Mouse (Mus musculus) neural tube, embryonic 14.5 days (tissue): Measurements from ENCODE around the gene Mag. TPM values are rescaled to one million over a fixed set of nuclear protein-coding genes. Genes with fewer than 3 reads are reported as not detected.

ENCODE experiments used
- ATAC-seq: fragments of 200-750 bp; cut with Nextera tagmentation; 2 replicates; pipeline ENCODE4 v1.8.0; 2017; ENCODE audit warnings: low read depth, mild to moderate bottlenecking, moderate TSS enrichment, moderate library complexity
- H3K27ac ChIP-seq: fragments of 300-500 bp; sonication (generic); 2 replicates; pipeline ENCODE4 v1.5.1; 2014; ENCODE audit warnings: low read depth, mild to moderate bottlenecking, control low read depth, low read length, moderate library complexity, mixed read lengths
- H3K27me3 ChIP-seq: fragments of 300-500 bp; sonication (generic); 2 replicates; pipeline ENCODE4 v1.6.1; 2014; ENCODE audit warnings: low read length; ENCODE audit not compliant: control insufficient read depth, insufficient read depth
- H3K36me3 ChIP-seq: fragments of 300-500 bp; sonication (generic); 2 replicates; pipeline ENCODE4 v1.6.1; 2014; ENCODE audit warnings: low read length, mixed read lengths; ENCODE audit not compliant: control insufficient read depth, insufficient read depth
- H3K4me1 ChIP-seq: fragments of 300-500 bp; sonication (generic); 2 replicates; pipeline ENCODE4 v1.6.1; 2014; ENCODE audit warnings: low read length; ENCODE audit not compliant: control insufficient read depth, insufficient read depth
- H3K4me2 ChIP-seq: fragments of 300-500 bp; sonication (generic); 2 replicates; pipeline ENCODE4 v1.6.1; 2014; ENCODE audit warnings: mild to moderate bottlenecking, low read depth, low read length, control low read depth
- H3K4me3 ChIP-seq: fragments of 300-500 bp; sonication (generic); 2 replicates; pipeline ENCODE4 v1.5.1; 2014; ENCODE audit warnings: low read depth, low read length, control low read depth, mixed read lengths
- H3K9ac ChIP-seq: fragments of 300-500 bp; sonication (generic); replicated peaks from 2 replicates; pipeline ENCODE4 v1.6.1; 2014; ENCODE audit warnings: low read depth, mild to moderate bottlenecking, control low read depth, low read length, mixed read lengths
- H3K9me3 ChIP-seq: fragments of 300-500 bp; sonication (generic); 2 replicates; pipeline ENCODE4 v1.6.1; 2016; ENCODE audit warnings: low read length; ENCODE audit not compliant: control insufficient read depth
- WGBS: fragments of 180-500 bp; shearing (Covaris S2); extraction: QIAGEN DNeasy Blood & Tissue Kit; methylation state at CpG from one replicate; pipeline ENCODE4 v1.1.7; 2014; 5-methylcytosine and 5-hydroxymethylcytosine counted together
- polyA plus RNA-seq: library from polyadenylated mRNA; unstranded; fragments of >200 nt; fragmentation: Nextera tagmentation; extraction: Ambion mirVana; gene quantifications from 2 replicates; pipeline ENCODE4 v1.2.1, GENCODE M21; 2014

The Mag gene
- polyA plus RNA-seq, 1 experiment from 2014 or later: 2.4 TPM

- no peaks in the 10 kb centered on the region for H3K36me3 ChIP-seq
- H3K27me3 ChIP-seq: no peaks in the 10 kb centered on the region
- no peaks in the 10 kb centered on the region for H3K9me3 ChIP-seq
- no peak overlapping the region for H3K9ac ChIP-seq
- 77% methylated on average over 4 of the region's 4 CpGs for WGBS
- no peak overlapping the region for H3K27ac ChIP-seq
- H3K4me3 ChIP-seq: no peak overlapping the region
- no peak overlapping the region for H3K4me2 ChIP-seq
- no peaks in the 10 kb centered on the region for H3K4me1 ChIP-seq
- no peak for ATAC-seq
These were observed 2.5 kb upstream of the Mag start for GRCm38 (mm10) chr7:30917219-30917618.

DNA sequence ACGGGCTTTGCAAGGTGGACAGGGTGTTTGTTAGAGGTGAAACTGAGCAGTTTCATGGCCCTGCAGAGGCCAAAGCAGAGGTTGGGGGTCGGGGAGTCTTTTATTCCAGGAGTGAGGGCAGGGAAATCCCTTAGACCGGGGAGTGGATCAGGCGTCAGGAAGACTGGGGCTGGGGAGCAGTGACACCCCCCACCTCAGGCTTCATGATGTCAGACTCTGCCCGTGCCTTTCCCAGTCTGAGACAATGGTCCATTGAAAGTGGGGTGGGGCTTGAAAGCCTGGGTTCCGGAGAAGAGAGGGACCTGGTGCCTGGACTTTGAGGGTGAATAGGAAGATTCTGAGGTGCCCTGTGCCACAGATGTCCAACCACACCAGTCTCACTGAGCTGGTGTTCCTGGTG is 2.0 kb upstream of the Mag start:
- WGBS: 39% methylated on average over 6 of the region's 6 CpGs
- no peak for ATAC-seq
- H3K27me3 ChIP-seq: no peaks in the 10 kb centered on the region
- no peaks in the 10 kb centered on the region for H3K9me3 ChIP-seq
- no peak overlapping the region for H3K4me3 ChIP-seq
- H3K4me1 ChIP-seq: no peaks in the 10 kb centered on the region
- no peak overlapping the region for H3K9ac ChIP-seq
- H3K4me2 ChIP-seq: no peak overlapping the region
- H3K27ac ChIP-seq: no peak overlapping the region
- no peaks in the 10 kb centered on the region for H3K36me3 ChIP-seq

GRCm38 (mm10) chr7:30909773-30910172 is 4.9 kb downstream of the Mag start:
- no peaks in the 10 kb centered on the region for H3K27me3 ChIP-seq
- H3K4me3 ChIP-seq: no peak overlapping the region
- 91% methylated on average over 6 of the region's 6 CpGs for WGBS
- peaks cover 5% of the 10 kb centered on the region for H3K4me1 ChIP-seq
- no peak overlapping the region for H3K4me2 ChIP-seq
- H3K36me3 ChIP-seq: no peaks in the 10 kb centered on the region
- H3K9ac ChIP-seq: no peak overlapping the region
- no peak for ATAC-seq
- no peak overlapping the region for H3K27ac ChIP-seq
- H3K9me3 ChIP-seq: no peaks in the 10 kb centered on the region

- no peak overlapping the region for H3K27ac ChIP-seq
- ATAC-seq: 0 out of 2 replicates have a peak, but pooled peaks have one; percentile 9
- H3K27me3 ChIP-seq: no peaks in the 10 kb centered on the region
- peak overlapping the region; percentile 43 for H3K4me2 ChIP-seq
- H3K4me1 ChIP-seq: peaks cover 5% of the 10 kb centered on the region
- no peaks in the 10 kb centered on the region for H3K36me3 ChIP-seq
- WGBS: 26% methylated on average over 17 of the region's 17 CpGs
- H3K9me3 ChIP-seq: no peaks in the 10 kb centered on the region
- peak overlapping the region; percentile 20; the same call in 1 of the 2 replicates for H3K4me3 ChIP-seq
- H3K9ac ChIP-seq: no peak overlapping the region
These were observed 5.7 kb downstream of the Mag start for GRCm38 (mm10) chr7:30908992-30909431.

GRCm38 (mm10) chr7:30908277-30908991 is 6.2 kb downstream of the Mag start:
- Histone ChIP-seq H3K4me3 (peak overlapping the region; percentile 20), H3K4me2 (peak overlapping the region; percentile 43), H3K4me1 (peaks cover 5% of the 10 kb centered on the region), H3K27ac (no peak overlapping the region), H3K36me3 (no peaks in the 10 kb centered on the region), H3K9me3 (no peaks in the 10 kb centered on the region), H3K9ac (peak overlapping the region; percentile 26; the same call in 1 of the 2 replicates), H3K27me3 (no peaks in the 10 kb centered on the region)
- WGBS: 2% methylated on average over 25 of the region's 26 CpGs
- peak; percentile 44; the same call in 1 of the 2 replicates for ATAC-seq

DNA sequence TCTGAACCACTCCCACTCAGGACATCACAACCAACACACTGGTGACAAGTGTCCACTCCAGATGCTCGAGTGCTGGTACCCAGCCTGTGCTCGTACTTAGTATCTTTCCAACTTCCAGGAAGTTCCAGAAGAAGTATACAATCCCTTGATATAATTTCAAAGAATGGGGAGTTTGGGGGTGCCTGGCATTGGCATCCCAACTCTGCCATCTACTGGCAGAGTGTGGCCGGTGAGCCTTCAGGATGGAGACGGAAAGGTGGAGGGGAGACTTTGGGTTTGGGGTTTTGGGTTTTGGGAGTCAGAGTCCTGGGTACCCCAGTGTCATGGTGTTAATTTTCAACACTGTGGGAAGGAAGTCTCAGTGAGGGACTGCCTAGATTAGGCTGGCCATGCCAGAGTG is 10.6 kb downstream of the Mag start:
- ATAC-seq: no peak
- no peaks in the 10 kb centered on the region for H3K36me3 ChIP-seq
- H3K4me1 ChIP-seq: peaks cover 5% of the 10 kb centered on the region
- H3K9me3 ChIP-seq: no peaks in the 10 kb centered on the region
- H3K27me3 ChIP-seq: no peaks in the 10 kb centered on the region
- H3K4me3 ChIP-seq: no peak overlapping the region
- no peak overlapping the region for H3K4me2 ChIP-seq
- no peak overlapping the region for H3K9ac ChIP-seq
- WGBS: 62% methylated on average over 4 of the region's 4 CpGs
- no peak overlapping the region for H3K27ac ChIP-seq

DNA sequence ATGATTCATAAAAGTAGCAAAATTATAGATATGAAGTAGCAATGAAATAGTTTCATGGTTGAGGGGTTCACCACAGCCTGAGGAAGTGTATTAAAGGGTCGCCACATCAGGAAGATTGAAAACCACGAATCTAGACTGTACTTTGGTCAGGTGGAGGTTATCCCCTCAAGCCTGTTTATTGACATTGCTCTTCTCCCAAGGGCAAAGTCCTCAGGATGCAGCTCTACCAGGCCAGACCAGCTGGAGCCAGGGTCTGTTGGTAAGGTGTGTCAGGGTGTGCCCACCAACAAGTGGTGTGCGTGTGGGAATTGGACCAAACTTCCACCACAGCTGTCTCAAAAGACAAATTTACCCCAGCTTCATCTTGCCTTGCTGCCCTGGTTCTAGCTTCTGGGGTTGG is 19.5 kb downstream of the Mag start:
- H3K4me2 ChIP-seq: no peak overlapping the region
- H3K36me3 ChIP-seq: no peaks in the 10 kb centered on the region
- no peaks in the 10 kb centered on the region for H3K4me1 ChIP-seq
- no peak for ATAC-seq
- no peak overlapping the region for H3K27ac ChIP-seq
- H3K9me3 ChIP-seq: no peaks in the 10 kb centered on the region
- no peak overlapping the region for H3K9ac ChIP-seq
- no peaks in the 10 kb centered on the region for H3K27me3 ChIP-seq
- WGBS: 96% methylated on average over 3 of the region's 3 CpGs
- H3K4me3 ChIP-seq: no peak overlapping the region

DNA sequence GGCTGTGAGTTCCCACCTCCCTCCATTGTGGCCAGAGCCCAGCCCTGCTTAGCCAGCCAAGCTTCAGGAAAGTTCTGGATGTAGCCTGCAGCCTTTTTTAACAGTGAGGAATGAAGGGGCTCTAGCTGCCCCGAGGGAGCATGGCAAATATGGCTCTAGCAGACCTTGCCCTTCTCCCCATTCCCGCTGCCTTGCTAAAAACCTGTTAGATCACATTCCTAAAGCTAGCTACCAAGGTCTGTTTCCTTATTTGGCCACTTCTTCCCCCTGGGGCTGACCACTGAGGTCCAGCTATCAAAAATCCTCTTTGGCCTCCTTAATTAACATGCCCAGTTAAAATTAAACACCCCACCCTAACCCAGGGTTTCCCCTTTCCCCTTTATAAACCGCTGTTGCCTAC is 22.2 kb downstream of the Mag start:
- no peak overlapping the region for H3K4me2 ChIP-seq
- ATAC-seq: no peak
- no peaks in the 10 kb centered on the region for H3K4me1 ChIP-seq
- no peak overlapping the region for H3K4me3 ChIP-seq
- no peaks in the 10 kb centered on the region for H3K27me3 ChIP-seq
- H3K36me3 ChIP-seq: no peaks in the 10 kb centered on the region
- H3K27ac ChIP-seq: no peak overlapping the region
- no peaks in the 10 kb centered on the region for H3K9me3 ChIP-seq
- H3K9ac ChIP-seq: no peak overlapping the region
- WGBS: 67% methylated on average over 3 of the region's 3 CpGs

GRCm38 (mm10) chr7:30891746-30892145 is 22.9 kb downstream of the Mag start:
- Histone ChIP-seq H3K4me1 (no peaks in the 10 kb centered on the region), H3K9me3 (no peaks in the 10 kb centered on the region), H3K9ac (no peak overlapping the region), H3K27me3 (no peaks in the 10 kb centered on the region), H3K4me3 (no peak overlapping the region), H3K27ac (no peak overlapping the region), H3K4me2 (no peak overlapping the region), H3K36me3 (no peaks in the 10 kb centered on the region)
- ATAC-seq: no peak
- WGBS: 85% methylated on average over 9 of the region's 9 CpGs
